Mouse (Mus musculus) bone marrow macrophage, adult 2 months (primary cell): ENCODE results near the gene Sh2d1b1. TPM values are rescaled to one million over a fixed set of nuclear protein-coding genes. Genes with fewer than 3 reads are reported as not detected.

Experiments
- H3K27ac ChIP-seq: 2 replicates; pipeline ENCODE4 v1.5.1; 2012; ENCODE audit warnings: low read depth, low read length; ENCODE audit not compliant: insufficient read depth
- H3K4me1 ChIP-seq: 2 replicates; pipeline ENCODE4 v1.6.1; 2012; ENCODE audit warnings: low read length; ENCODE audit not compliant: control insufficient read depth, insufficient read depth
- H3K4me3 ChIP-seq: 2 replicates; pipeline ENCODE4 v1.5.1; 2012; ENCODE audit warnings: mild to moderate bottlenecking, low read length, moderate library complexity; ENCODE audit not compliant: insufficient read depth
- CTCF ChIP-seq: IDR thresholded peaks from 2 replicates; pipeline ENCODE4 v1.5.1; 2012; ENCODE audit warnings: low read depth, mild to moderate bottlenecking, low read length, moderate library complexity
- POLR2A ChIP-seq: IDR thresholded peaks from 2 replicates; pipeline ENCODE4 v1.6.1; 2012; ENCODE audit warnings: mild to moderate bottlenecking, low read depth, low read length, borderline replicate concordance
- polyA plus RNA-seq: library from polyadenylated mRNA; stranded (reverse); fragments of >200 nt; gene quantifications from 2 replicates; pipeline ENCODE4 v1.2.4, GENCODE M21; 2012; ENCODE audit not compliant: missing spikeins, insufficient read depth, insufficient read length

Sh2d1b1 gene
- polyA plus RNA-seq, 1 experiment, result 12.3 TPM

DNA sequence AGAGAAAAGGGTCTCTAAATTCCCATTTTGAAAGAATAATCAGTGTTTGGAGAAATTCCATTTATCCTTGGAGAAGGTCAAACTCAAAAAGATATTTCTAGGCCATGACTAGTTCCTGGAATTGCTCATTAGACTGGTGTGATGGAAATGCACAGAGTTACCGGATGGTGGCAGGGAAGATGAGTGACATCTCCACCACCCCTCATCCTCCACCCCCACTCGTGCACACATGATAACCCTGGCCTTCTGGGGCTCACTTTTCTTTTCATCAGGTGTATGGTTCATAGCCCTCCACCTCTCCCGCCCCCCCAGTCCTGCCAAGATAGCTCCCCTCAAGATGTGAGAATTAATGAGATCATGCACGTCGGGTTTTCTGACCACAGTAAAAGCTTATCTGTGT is 16.1 kb downstream of the Sh2d1b1 start:
- H3K27ac ChIP-seq, result no peak overlapping the region
- no peak for TF ChIP-seq CTCF
- TF ChIP-seq POLR2A, result no peak
- H3K4me1 ChIP-seq, result no peaks in the 10 kb centered on the region
- H3K4me3 ChIP-seq, result no peak overlapping the region

DNA sequence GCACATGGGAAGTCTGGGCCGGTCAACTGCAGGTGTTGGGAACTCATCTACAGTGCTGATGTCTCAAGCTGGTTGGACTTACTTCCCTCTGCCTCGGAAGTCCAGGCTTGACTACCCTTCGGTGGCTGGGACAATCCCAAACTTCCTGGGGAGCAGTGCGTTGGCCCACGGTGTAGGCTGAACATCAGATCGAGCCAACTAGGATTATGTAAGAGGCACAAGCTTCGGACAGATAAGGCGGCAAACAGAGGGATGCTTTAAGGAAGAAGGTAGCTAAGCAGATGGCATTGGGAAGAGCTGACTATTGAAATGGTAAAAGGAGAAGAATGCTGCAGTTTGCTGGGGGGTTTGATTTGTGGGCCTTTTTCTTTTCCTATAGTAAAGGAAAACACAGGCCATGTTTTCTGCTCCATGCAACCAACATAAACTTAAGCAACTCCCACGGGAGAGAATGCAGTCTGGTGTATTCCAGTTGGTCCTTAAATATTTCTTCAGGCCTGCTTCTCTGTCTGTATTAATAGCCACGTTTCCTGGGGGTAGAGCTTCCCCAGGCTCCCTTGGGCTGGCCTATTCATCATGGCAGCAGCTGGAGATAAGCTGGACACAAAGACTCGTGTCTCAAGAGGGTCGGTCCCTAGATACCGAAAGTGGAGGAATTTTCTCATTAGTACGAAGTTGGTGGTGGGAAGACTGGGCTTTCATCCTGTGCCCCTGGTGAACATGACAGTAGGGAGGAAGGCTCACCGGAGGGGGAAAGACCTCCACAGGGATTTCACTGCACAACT is 17.9 kb downstream of the Sh2d1b1 start:
- no peaks in the 10 kb centered on the region for H3K4me1 ChIP-seq
- no peak overlapping the region for H3K27ac ChIP-seq
- no peak overlapping the region for H3K4me3 ChIP-seq
- TF ChIP-seq POLR2A (no peak), CTCF (no peak)

DNA sequence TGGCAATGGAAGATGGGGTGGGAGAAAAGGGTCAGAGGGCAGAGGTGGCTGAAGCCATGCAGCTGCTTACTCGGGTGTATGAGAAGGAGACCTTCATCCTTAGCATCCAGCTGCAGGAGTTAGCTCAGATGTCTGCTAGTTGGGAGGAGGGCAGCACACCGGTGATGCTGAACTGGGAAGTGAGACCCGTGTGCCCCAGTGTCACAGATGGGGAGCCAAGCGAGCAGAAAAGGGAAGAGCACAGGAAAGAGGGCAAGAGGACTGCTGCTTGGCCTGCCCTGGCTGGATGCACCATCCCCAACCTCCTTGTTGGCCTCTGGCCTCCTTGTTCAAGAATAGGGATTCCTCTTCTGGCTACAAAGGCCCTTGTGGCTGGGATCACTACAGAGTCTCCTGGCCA is 22.4 kb downstream of the Sh2d1b1 start:
- TF ChIP-seq CTCF, result no peak
- no peak for TF ChIP-seq POLR2A
- no peak overlapping the region for H3K27ac ChIP-seq
- no peaks in the 10 kb centered on the region for H3K4me1 ChIP-seq
- H3K4me3 ChIP-seq, result no peak overlapping the region

DNA sequence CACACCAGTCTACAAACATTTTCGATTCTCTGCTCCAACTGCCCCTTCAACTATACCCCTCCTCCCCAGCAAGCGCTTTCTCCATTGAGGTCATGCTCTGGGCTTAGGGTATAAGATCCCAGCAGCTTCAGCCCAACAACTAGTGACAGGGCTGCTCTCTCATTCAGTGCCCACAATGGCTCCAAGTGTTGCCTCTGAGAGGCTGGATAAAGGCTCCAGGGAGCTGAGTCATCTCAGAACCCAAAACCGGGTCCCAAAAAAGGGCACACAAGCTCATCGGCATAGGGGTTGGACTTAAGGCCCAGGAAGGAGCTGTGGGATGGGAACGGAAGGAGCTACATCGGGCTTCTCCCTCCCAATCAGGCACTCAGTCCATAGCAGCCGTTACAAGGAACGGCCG is 24.6 kb downstream of the Sh2d1b1 start:
- no peak for TF ChIP-seq CTCF
- TF ChIP-seq POLR2A, result no peak
- Histone ChIP-seq H3K4me1 (peaks cover 5% of the 10 kb centered on the region; the same call in 1 of the 2 replicates), H3K27ac (no peak overlapping the region), H3K4me3 (no peak overlapping the region)

DNA sequence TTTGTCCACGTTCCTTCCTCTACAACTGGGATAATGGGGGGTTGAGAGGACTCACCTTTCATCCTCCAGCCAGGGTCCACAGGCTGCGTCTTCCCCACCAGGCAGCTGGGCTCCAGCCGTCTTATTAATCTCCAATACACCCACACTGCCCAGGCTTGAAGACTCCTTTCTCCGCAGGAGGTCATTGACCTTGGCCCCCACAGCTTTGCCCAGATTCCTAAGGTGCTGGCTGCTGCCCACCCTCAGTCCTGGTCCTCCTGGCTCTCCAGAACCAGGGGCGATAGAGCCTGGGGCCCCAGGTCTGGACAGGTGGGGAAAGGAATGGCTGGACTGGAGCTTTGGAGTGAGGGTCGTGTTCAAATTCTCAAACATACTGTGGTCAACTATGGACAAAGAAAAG is 25.3 kb downstream of the Sh2d1b1 start:
- Histone ChIP-seq H3K4me1 (peaks cover 5% of the 10 kb centered on the region; the same call in 1 of the 2 replicates), H3K4me3 (no peak overlapping the region), H3K27ac (no peak overlapping the region)
- no peak for TF ChIP-seq POLR2A
- TF ChIP-seq CTCF, result no peak

DNA sequence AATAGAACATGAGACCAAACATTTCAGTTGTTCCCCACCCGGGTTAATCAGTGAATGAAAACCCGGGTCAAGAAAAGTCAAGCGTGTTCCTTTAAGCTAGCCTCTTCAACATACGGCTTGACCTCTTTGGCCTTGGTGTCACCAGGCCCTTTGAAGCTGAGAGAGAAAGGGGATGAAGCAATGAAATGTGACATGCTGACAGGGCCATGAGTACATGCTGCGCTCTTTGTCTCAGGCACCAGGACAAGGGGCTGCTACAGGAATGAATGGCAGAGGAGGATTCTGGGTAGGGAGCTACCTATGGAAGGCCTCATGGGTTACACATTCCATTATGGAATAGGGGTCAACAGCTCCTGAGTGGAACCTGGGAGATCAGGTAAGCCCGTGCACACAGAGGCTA is 26.0 kb downstream of the Sh2d1b1 start:
- H3K4me3 ChIP-seq, result no peak overlapping the region
- TF ChIP-seq CTCF (no peak), POLR2A (no peak)
- H3K27ac ChIP-seq, result no peak overlapping the region
- H3K4me1 ChIP-seq, result peaks cover 5% of the 10 kb centered on the region; the same call in 1 of the 2 replicates

DNA sequence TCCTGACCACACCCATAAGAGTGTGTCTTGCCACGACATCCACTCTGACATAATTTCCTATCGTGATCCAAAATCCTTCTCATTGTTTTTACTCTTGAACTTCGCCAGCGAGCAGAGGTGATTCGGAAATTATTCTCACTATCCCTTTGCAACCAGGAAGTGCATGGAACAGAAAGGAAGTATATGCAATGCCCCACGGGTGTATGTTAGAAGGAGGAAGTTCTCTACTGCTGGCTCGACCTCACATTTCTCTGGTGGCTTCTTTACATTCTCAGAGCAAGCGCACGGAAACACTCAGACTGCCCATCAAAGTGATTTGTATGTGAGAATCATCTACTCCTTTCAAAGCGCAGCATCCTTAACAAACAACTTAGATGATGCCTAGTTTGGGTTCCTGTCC is 27.9 kb downstream of the Sh2d1b1 start:
- no peak overlapping the region for H3K4me3 ChIP-seq
- TF ChIP-seq POLR2A (no peak), CTCF (no peak)
- H3K4me1 ChIP-seq, result peaks cover 5% of the 10 kb centered on the region; the same call in 1 of the 2 replicates
- no peak overlapping the region for H3K27ac ChIP-seq

DNA sequence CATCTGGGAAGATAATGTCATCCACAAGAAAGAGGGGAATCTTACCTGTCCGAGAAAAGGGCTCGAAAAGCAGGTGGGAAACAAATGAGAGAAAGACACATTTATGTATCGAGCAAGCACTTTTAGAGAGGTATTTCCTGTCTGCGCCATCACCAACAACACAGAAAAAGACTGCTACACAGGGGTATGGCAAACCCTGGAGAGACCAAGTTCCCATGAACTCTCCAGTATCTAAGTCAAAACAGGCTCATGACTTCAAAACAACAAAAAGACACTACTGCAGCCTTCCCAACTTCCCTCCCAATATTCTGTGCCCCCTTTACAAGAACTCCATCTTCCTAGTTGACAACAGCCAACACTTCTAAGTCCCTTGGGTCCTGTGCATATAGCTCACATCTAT is 29.1 kb downstream of the Sh2d1b1 start, which contains the start of gene Gm7694:
Gm7694 (minus strand) TSS at position 101 of the 400 bp plus-strand sequence.
- H3K27ac ChIP-seq, result no peak within 1 kb of the TSS
- peaks cover 5% of the 10 kb centered on the region; the same call in 1 of the 2 replicates for H3K4me1 ChIP-seq
- TF ChIP-seq CTCF (no peak), POLR2A (no peak)
- no peak within 1 kb of the TSS for H3K4me3 ChIP-seq

DNA sequence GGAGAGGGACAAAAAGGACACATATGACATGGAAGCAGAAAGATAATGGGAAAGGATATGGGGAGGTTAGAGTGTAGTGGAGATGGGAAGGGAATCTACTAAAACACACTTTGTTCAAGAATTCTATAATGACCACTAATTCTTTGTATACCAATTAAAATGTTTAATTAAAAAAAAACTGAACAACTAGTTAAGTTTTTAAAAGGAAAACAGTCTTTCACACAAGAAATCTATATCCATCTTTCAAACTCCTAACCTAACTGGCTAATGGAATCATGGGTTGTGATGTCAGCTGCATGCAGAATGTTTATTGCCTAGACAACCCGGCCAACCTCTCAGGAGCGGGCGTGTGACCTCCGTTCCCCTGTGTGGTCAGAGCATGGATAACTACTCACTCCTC is 31.4 kb downstream of the Sh2d1b1 start, which contains the start of gene Spata46:
Spata46 (plus strand) TSS at position 301 of the 400 bp plus-strand sequence.
- TF ChIP-seq POLR2A (no peak), CTCF (no peak)
- H3K27ac ChIP-seq, result no peak within 1 kb of the TSS
- H3K4me1 ChIP-seq, result peaks cover 5% of the 10 kb centered on the region; the same call in 1 of the 2 replicates
- no peak within 1 kb of the TSS for H3K4me3 ChIP-seq

DNA sequence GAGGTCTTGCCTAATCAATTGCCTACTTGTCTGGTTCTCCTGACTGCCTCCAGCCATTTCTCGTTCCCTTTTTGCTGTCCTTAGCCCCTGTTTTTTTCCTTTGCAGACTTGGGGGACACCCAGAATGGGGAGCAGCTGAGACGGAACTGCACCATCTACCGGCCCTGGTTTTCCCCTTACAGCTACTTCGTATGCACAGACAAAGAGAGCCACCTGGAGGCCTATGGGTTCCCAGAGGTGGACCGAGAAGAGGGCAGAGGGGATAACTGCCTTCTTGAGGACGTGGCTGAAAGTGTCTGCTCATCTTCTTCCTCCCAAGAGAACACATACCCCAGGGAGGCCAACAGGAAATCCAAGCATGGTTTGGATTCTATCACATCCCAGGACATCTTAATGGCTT is 34.3 kb downstream of the Sh2d1b1 start:
- Histone ChIP-seq H3K4me3 (no peak overlapping the region), H3K27ac (no peak overlapping the region), H3K4me1 (no peaks in the 10 kb centered on the region)
- no peak for TF ChIP-seq POLR2A
- TF ChIP-seq CTCF, result no peak
